9 mouse cellular contexts compared by ENCODE assay signal in genomic region chr7:135641698-135642507, GRCm38 (mm10).
DNase-seq lines count a peak whose midpoint lies in the region; ATAC-seq lines count a peak whose summit lies in the region.
"Had no signal": no experiment of that assay in that cellular context is flagged by ENCODE, and none has a peak within 500 bp of the region (broad histone marks: within the 10 kb centered on the region; RNA-seq: fewer than 3 reads in every experiment).

No protein-coding gene starts in this region.

- H3K27me3 ChIP-seq in midbrain, embryonic 13.5 days: 0 out of 2 replicates have a peak, but pooled peaks cover 2% of the 10 kb centered on the region

- intact Hi-C loops in heart, postnatal 14 days (cut with DNase I): loop anchor here (2.0 kb wide), 1 partner anchor 27 kb away; no protein-coding TSS in a partner anchor

- no peak overlapping the region for H3K9ac ChIP-seq in midbrain, embryonic 13.5 days (replicated peaks)

- H3K36me3 ChIP-seq in midbrain, embryonic 13.5 days: no peaks in the 10 kb centered on the region

- WGBS in midbrain, embryonic 13.5 days: 48% methylated on average over 14 of the region's 14 CpGs

- no peak overlapping the region for H3K4me3 ChIP-seq in midbrain, embryonic 13.5 days (replicated peaks)

- no peak overlapping the region for H3K27ac ChIP-seq in midbrain, embryonic 13.5 days
- H3K27ac ChIP-seq: macrophage had no signal

- peak; percentile 29 to 48 for DNase-seq in heart, postnatal 14 days
- no peak for DNase-seq in heart, adult 11 months
- DNase-seq in ES-CJ7 (ENCODE audit: low read depth, low spot score): peak; percentile 77
- DNase-seq in cerebellum, adult 9-10 months: peak; percentile 82
- DNase-seq in frontal cortex, postnatal 10 days (ENCODE audit: low spot score in 2 of 2): peak; percentile 48 to 56
- peak; percentile 57 to 65 for DNase-seq in layer of hippocampus, postnatal 25 days (ENCODE audit: extremely low spot score in 1 of 2, low spot score in 1 of 2)
- DNase-seq in thymus, postnatal 4 days: peak; percentile 70

- H3K4me2 ChIP-seq in midbrain, embryonic 13.5 days (replicated peaks): no peak overlapping the region

- ATAC-seq in midbrain, embryonic 13.5 days: peak; percentile 73

- H3K9me3 ChIP-seq in midbrain, embryonic 13.5 days: no peaks in the 10 kb centered on the region

- 0 out of 2 replicates have a peak, but pooled peaks cover 13% of the 10 kb centered on the region for H3K4me1 ChIP-seq in midbrain, embryonic 13.5 days (replicated peaks)
